Mouse (Mus musculus): ENCODE data around the gene Pramef6. TPM values are rescaled to one million over a fixed set of nuclear protein-coding genes. Genes with fewer than 3 reads are reported as not detected.

Gene Pramef6
- 0.05 TPM in 1 of 2 replicates, not detected in the other for polyA plus RNA-seq (2012)

DNA sequence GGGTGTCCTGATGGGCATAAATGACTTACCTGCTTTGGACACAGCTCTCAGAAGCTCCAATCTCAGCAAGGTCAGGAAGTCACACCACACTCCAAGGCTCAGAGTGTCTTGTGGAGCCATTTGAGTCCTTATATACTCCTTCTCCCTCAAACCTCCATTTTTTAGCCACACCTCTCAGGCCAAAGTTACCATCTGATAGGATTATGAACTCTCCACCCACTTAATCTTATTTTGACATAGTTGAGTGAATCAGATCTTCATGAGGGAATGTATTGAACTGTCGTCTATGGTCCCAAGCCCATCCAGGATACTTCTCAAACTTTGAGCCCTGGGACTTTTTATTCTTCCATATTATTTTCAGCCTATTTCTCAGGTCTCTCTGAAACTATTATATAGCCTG is at the start of gene Pramef6:
Pramef6 (minus strand) TSS at position 101 of the 400 bp plus-strand sequence.

DNA sequence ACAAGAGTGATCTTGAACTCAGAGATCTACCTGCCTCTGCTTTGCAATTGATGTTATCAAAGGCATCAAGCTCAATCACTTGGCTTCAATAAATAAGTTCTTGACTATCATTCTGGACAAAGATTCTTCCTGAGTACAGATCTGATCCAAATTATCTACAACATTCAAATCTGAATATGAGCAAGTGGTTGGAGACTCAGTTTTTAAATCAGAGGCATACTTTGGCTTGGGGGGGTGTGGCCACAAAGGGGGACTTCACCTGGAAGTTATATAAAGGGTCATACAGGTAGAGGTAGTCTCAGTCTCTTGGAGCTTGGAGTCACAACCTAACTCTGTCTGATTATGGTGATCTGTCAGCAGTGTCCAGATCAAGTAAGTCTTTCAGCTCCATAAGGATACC is 54.0 kb downstream of the Pramef6 start, which contains the start of gene Gm13103:
Gm13103 (plus strand) TSS at position 301 of the 400 bp plus-strand sequence.

Other genes starting within 250 kb of the Pramef6 start
- not detected in 2 replicates for gene Gm13088, start 243.1 kb downstream of the Pramef6 start, polyA plus RNA-seq (2012)
- not detected in 2 replicates for gene Gm13089, start 197.7 kb downstream of the Pramef6 start, polyA plus RNA-seq (2012)
- gene Gm13078, start 180.9 kb downstream of the Pramef6 start, polyA plus RNA-seq (2012), result not detected in 2 replicates
- not detected in 2 replicates for gene Gm13023, start 111.0 kb downstream of the Pramef6 start, polyA plus RNA-seq (2012)
- gene Gm13084, start 84.3 kb downstream of the Pramef6 start, polyA plus RNA-seq (2012), result not detected in 2 replicates
- not detected in 2 replicates for gene Gm13103, start 53.9 kb downstream of the Pramef6 start, polyA plus RNA-seq (2012)
- gene Pramef25, start 50.6 kb upstream of the Pramef6 start, polyA plus RNA-seq (2012), result not detected in 2 replicates
- not detected in 2 replicates for gene Gm13101, start 66.6 kb upstream of the Pramef6 start, polyA plus RNA-seq (2012)
- gene Pramef17, start 94.0 kb upstream of the Pramef6 start, polyA plus RNA-seq (2012), result not detected in 2 replicates
- gene Pramel4, start 158.7 kb upstream of the Pramef6 start, polyA plus RNA-seq (2012), result not detected in 2 replicates
- gene Gm13102, start 206.1 kb upstream of the Pramef6 start, polyA plus RNA-seq (2012), result not detected in 2 replicates

All from megakaryocyte-erythroid progenitor cell, adult 5 weeks (primary cell).